Mouse (Mus musculus) limb, embryonic 11.5 days (tissue): ENCODE measurements around the gene Zfp746. TPM values are rescaled to one million over a fixed set of nuclear protein-coding genes. Genes with fewer than 3 reads are reported as not detected.
A peak's percentile ranks its signal among the peaks of the same experiment; 100 is the strongest.

Source experiments
- ATAC-seq: fragments of 200-750 bp; cut with Nextera tagmentation; 2 replicates; pipeline ENCODE4 v1.8.0; 2017; ENCODE audit warnings: low read depth; ENCODE audit not compliant: insufficient number of reproducible peaks, low FRiP score, low TSS enrichment
- DNase-seq: peaks from one replicate; pipeline ENCODE4 v3.0.0-alpha.2; 2015; ENCODE audit warnings: low spot score
- H3K27ac ChIP-seq: fragments of 300-500 bp; sonication (generic); replicated peaks from 2 replicates; pipeline ENCODE4 v1.5.1; 2014; ENCODE audit warnings: low read depth, mild to moderate bottlenecking, low read length
- H3K27me3 ChIP-seq: fragments of 300-500 bp; sonication (generic); 2 replicates; pipeline ENCODE4 v1.6.1; 2014; ENCODE audit warnings: mild to moderate bottlenecking, low read length, mixed read lengths; ENCODE audit not compliant: control insufficient read depth, insufficient read depth
- H3K36me3 ChIP-seq: fragments of 300-500 bp; sonication (generic); 2 replicates; pipeline ENCODE4 v1.6.1; 2014; ENCODE audit warnings: mild to moderate bottlenecking, low read length, moderate library complexity, mixed read lengths; ENCODE audit not compliant: control insufficient read depth, insufficient read depth
- H3K4me1 ChIP-seq: fragments of 300-500 bp; sonication (generic); 2 replicates; pipeline ENCODE4 v1.6.1; 2014; ENCODE audit warnings: low read length, mixed read lengths; ENCODE audit not compliant: control insufficient read depth, insufficient read depth
- H3K4me2 ChIP-seq: fragments of 300-500 bp; sonication (generic); 2 replicates; pipeline ENCODE4 v1.6.1; 2014; ENCODE audit warnings: low read depth, mild to moderate bottlenecking, moderate library complexity; ENCODE audit not compliant: severe bottlenecking
- H3K4me3 ChIP-seq: fragments of 300-500 bp; sonication (generic); 2 replicates; pipeline ENCODE4 v1.5.1; 2014; ENCODE audit warnings: low read depth, low read length
- H3K9ac ChIP-seq: fragments of 300-500 bp; sonication (generic); 2 replicates; pipeline ENCODE4 v1.6.1; 2014; ENCODE audit warnings: mild to moderate bottlenecking, low read length
- H3K9me3 ChIP-seq: fragments of 300-500 bp; sonication (generic); 2 replicates; pipeline ENCODE4 v1.6.1; 2016; ENCODE audit warnings: low read length; ENCODE audit not compliant: control insufficient read depth
- WGBS: fragments of 180-500 bp; shearing (Covaris S2); extraction: QIAGEN DNeasy Blood & Tissue Kit; methylation state at CpG from one replicate; pipeline ENCODE4 v1.1.7; 2014; 5-methylcytosine and 5-hydroxymethylcytosine counted together
- microRNA-seq: library from miRNA; unstranded; fragments of <30 nt; microRNA quantifications from one replicate; pipeline ENCODE4, GENCODE M21; 2016
- polyA plus RNA-seq: library from polyadenylated mRNA; unstranded; fragments of >200 nt; fragmentation: Nextera tagmentation; extraction: Ambion mirVana; gene quantifications from 2 replicates; pipeline ENCODE4 v1.2.1, GENCODE M21; 2014

The Zfp746 gene
- polyA plus RNA-seq, 1 experiment from 2014 or later = 24.4 TPM

GRCm38 (mm10) chr6:48024330-48024993, 61.9 kb downstream of the Zfp746 start:
- H3K9me3 ChIP-seq = peaks cover 16% of the 10 kb centered on the region
- no peaks in the 10 kb centered on the region for H3K4me1 ChIP-seq
- H3K4me2 ChIP-seq = no peak overlapping the region
- no peaks in the 10 kb centered on the region for H3K27me3 ChIP-seq
- H3K4me3 ChIP-seq = no peak overlapping the region
- H3K27ac ChIP-seq = no peak overlapping the region
- WGBS = 75% methylated on average over 43 of the region's 43 CpGs
- peaks cover 52% of the 10 kb centered on the region for H3K36me3 ChIP-seq
- no peak overlapping the region for H3K9ac ChIP-seq
- ATAC-seq (no peak), DNase-seq (peak; percentile 34)

- ATAC-seq (no peak), DNase-seq (no peak)
- H3K36me3 ChIP-seq = peaks cover 43% of the 10 kb centered on the region
- no peak overlapping the region for H3K9ac ChIP-seq
- H3K4me1 ChIP-seq = no peaks in the 10 kb centered on the region
- WGBS = 82% methylated on average over 2 of the region's 2 CpGs
- H3K9me3 ChIP-seq = peaks cover 16% of the 10 kb centered on the region
- H3K4me3 ChIP-seq = no peak overlapping the region
- no peak overlapping the region for H3K4me2 ChIP-seq
- H3K27ac ChIP-seq = no peak overlapping the region
- no peaks in the 10 kb centered on the region for H3K27me3 ChIP-seq
Observed at GRCm38 (mm10) chr6:48022672-48023071, 63.7 kb downstream of the Zfp746 start.

GRCm38 (mm10) chr6:48021678-48022077, 64.7 kb downstream of the Zfp746 start:
- no peak for DNase-seq
- Histone ChIP-seq H3K4me3 (no peak overlapping the region), H3K27ac (no peak overlapping the region), H3K4me2 (no peak overlapping the region), H3K9me3 (peaks cover 16% of the 10 kb centered on the region), H3K27me3 (no peaks in the 10 kb centered on the region), H3K36me3 (peaks cover 36% of the 10 kb centered on the region), H3K9ac (no peak overlapping the region), H3K4me1 (no peaks in the 10 kb centered on the region)
- no peak for ATAC-seq
- 89% methylated on average over 1 of the region's 1 CpGs for WGBS

GRCm38 (mm10) chr6:48020006-48020405, 66.4 kb downstream of the Zfp746 start:
- 81% methylated on average over 2 of the region's 2 CpGs for WGBS
- no peaks in the 10 kb centered on the region for H3K27me3 ChIP-seq
- no peak for DNase-seq

GRCm38 (mm10) chr6:48016841-48017240, 69.6 kb downstream of the Zfp746 start:
- ATAC-seq (no peak), DNase-seq (no peak)
- Histone ChIP-seq H3K4me2 (no peak overlapping the region), H3K9me3 (no peaks in the 10 kb centered on the region), H3K4me1 (no peaks in the 10 kb centered on the region), H3K27ac (no peak overlapping the region), H3K27me3 (no peaks in the 10 kb centered on the region), H3K36me3 (no peaks in the 10 kb centered on the region), H3K9ac (no peak overlapping the region), H3K4me3 (no peak overlapping the region)
- WGBS = 92% methylated on average over 9 of the region's 9 CpGs

More at GRCm38 (mm10) chr6:48020006-48020405, 66.4 kb downstream of the Zfp746 start:
- H3K9ac ChIP-seq = no peak overlapping the region
- peaks cover 8% of the 10 kb centered on the region for H3K9me3 ChIP-seq
- H3K36me3 ChIP-seq = peaks cover 21% of the 10 kb centered on the region
- no peaks in the 10 kb centered on the region for H3K4me1 ChIP-seq
- no peak overlapping the region for H3K4me2 ChIP-seq
- ATAC-seq = no peak
- H3K4me3 ChIP-seq = no peak overlapping the region
- H3K27ac ChIP-seq = no peak overlapping the region

GRCm38 (mm10) chr6:48016090-48016521, 70.3 kb downstream of the Zfp746 start:
- H3K27ac ChIP-seq = no peak overlapping the region
- H3K4me1 ChIP-seq = no peaks in the 10 kb centered on the region
- H3K36me3 ChIP-seq = no peaks in the 10 kb centered on the region
- H3K27me3 ChIP-seq = no peaks in the 10 kb centered on the region
- WGBS = 0% methylated on average over 21 of the region's 24 CpGs
- H3K4me3 ChIP-seq = peak overlapping the region; percentile 27
- H3K9ac ChIP-seq = peak overlapping the region; percentile 67
- DNase-seq = peak; percentile 90
- peak overlapping the region; percentile 50 for H3K4me2 ChIP-seq
- peak; percentile 95 for ATAC-seq
- H3K9me3 ChIP-seq = no peaks in the 10 kb centered on the region

Small RNAs within 50 kb of the gene (microRNA-seq; reads per million reads assigned to microRNA genes)
- gene Gm24563 = not detected

Other genes with a start within 250 kb of the Zfp746 start
- 12.9 and 16.1 TPM in 2 replicates for gene Zfp282, start 209.4 kb downstream of the Zfp746 start, polyA plus RNA-seq
- 14.7 and 16.5 TPM in 2 replicates for gene Zfp212, start 166.1 kb downstream of the Zfp746 start, polyA plus RNA-seq
- gene Zfp956, start 133.2 kb downstream of the Zfp746 start, polyA plus RNA-seq = 8.8 and 11.9 TPM in 2 replicates
- gene Zfp777, start 37.7 kb downstream of the Zfp746 start, polyA plus RNA-seq = 9.3 and 9.8 TPM in 2 replicates